Mouse (Mus musculus) CD4-positive naive resting alpha-beta T cell, adult 57 days (primary cell): ENCODE results near the gene Lect2. TPM values are rescaled to one million over a fixed set of nuclear protein-coding genes. Genes with fewer than 3 reads are reported as not detected.

Experiments
- total RNA-seq: library from RNA; stranded (reverse); gene quantifications from one replicate; pipeline ENCODE4 v1.2.4, GENCODE M21; 2023

The Lect2 gene
- total RNA-seq = not detected

DNA sequence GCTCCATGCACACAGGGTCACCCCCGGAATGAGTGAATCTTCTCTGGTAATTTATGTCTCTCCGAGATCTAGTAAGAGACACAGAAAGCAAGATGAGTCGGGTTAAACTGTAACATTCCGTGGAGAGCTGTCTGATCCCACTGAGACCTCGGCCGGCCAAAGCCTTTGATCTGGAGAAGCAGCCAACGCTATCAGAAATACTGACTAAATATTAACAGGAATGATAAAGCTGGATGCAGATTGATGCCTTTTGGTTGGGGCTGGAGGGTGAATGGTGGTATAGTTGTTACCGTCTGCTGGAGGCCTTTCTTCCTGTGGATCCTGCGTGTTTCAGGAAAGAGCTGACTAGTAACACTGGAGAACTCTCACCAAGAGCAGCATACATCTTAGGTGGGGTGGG is at the start of gene Lect2:
Lect2 (minus strand) TSS at position 102 of the 400 bp plus-strand sequence.

DNA sequence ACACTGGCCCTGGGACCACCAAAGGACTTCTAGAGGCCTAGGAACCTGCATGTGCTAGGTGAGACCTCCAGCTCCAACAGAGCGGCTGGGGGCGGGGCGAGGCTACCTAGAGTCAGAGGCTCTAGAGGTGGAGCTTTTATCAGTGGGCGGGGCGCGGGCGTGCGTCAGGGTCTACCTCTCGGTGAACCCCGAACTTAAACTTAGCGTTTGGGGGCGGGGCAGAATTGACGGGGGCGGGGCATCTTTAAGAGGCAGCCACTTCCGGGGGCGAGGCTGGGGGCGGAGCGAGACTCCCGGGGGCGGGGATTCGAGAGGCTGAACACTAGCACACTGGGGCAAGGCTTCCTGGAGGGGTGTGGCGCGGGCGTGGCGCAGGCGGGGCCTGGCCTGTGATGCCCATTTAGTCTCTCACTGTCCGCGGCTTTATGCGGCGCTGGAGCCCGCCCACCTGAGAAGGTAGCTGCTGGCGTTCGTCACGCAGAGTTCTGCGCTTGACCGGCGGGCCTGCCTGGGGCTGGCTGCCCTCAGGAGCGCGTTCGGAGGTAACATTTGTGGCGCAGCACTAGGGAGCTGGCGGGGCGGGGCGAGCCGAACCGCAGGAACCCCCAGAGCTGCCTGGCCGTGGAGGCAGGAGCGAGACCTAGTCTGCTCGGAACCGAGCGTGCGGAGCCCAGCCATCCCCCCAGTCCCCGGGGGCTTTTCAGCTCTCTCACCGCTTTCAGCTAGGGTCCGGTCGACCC is 26.1 kb downstream of the Lect2 start, which contains the start of gene Fbxl21:
Fbxl21 (plus strand) TSS at position 392 of the 740 bp plus-strand sequence.

Other genes starting within 250 kb of the Lect2 start
- not detected for gene Gm3045, start 121.9 kb downstream of the Lect2 start, total RNA-seq
- not detected for gene Slc25a48, start 110.1 kb downstream of the Lect2 start, total RNA-seq
- gene Il9, start 66.3 kb downstream of the Lect2 start, total RNA-seq = not detected
- gene Fbxl21, start 26.0 kb downstream of the Lect2 start, total RNA-seq = 0.86 TPM
- gene Tgfbi, start 61.0 kb upstream of the Lect2 start, total RNA-seq = 5.3 TPM
- gene Smad5, start 154.5 kb upstream of the Lect2 start, total RNA-seq = 88.6 TPM
- not detected for gene Gm45623, start 205.3 kb upstream of the Lect2 start, total RNA-seq